Mouse (Mus musculus) myocyte (in vitro differentiated cells): ENCODE data around the gene Ubald2.

Source experiments
- CEBPB ChIP-seq: IDR thresholded peaks from 2 replicates; pipeline ENCODE4 v1.6.1; 2011; ENCODE audit warnings: mild to moderate bottlenecking, moderate library complexity; ENCODE audit not compliant: poor library complexity, insufficient read depth, severe bottlenecking
- E2F4 ChIP-seq: IDR thresholded peaks from one replicate; pipeline ENCODE4 v1.6.1; 2011; ENCODE audit warnings: mild to moderate bottlenecking, control low read depth, moderate library complexity; ENCODE audit not compliant: insufficient read depth
- MAX ChIP-seq: IDR thresholded peaks from one replicate; pipeline ENCODE4 v1.6.1; 2011; ENCODE audit warnings: low read depth, mild to moderate bottlenecking, control low read depth
- MYOG ChIP-seq, 3 experiments: IDR thresholded peaks; one replicate each; pipeline ENCODE4 v1.6.1; 2011; ENCODE audit warnings: control low read depth in 2 of 3, low read depth in 2 of 3, mild to moderate bottlenecking in 2 of 3; ENCODE audit not compliant: insufficient read length in 2 of 3, control insufficient read depth in 1 of 3, insufficient read depth in 1 of 3
- POLR2A ChIP-seq: IDR thresholded peaks from one replicate; pipeline ENCODE4 v1.6.1; 2011; ENCODE audit warnings: low read depth, mild to moderate bottlenecking, control low read depth, moderate library complexity; ENCODE audit not compliant: insufficient read length
- POLR2AphosphoS2 ChIP-seq: IDR thresholded peaks from one replicate; pipeline ENCODE4 v1.6.1; 2011; ENCODE audit warnings: low read depth, control low read depth; ENCODE audit not compliant: insufficient read length
- TCF12 ChIP-seq: IDR thresholded peaks from one replicate; pipeline ENCODE4 v1.6.1; 2011; ENCODE audit warnings: mild to moderate bottlenecking, control low read depth; ENCODE audit not compliant: poor library complexity, insufficient read depth, severe bottlenecking
- TCF3 ChIP-seq: IDR thresholded peaks from one replicate; pipeline ENCODE4 v1.6.1; 2011; ENCODE audit warnings: low read depth, control low read depth; ENCODE audit not compliant: insufficient read length
- USF1 ChIP-seq: IDR thresholded peaks from one replicate; pipeline ENCODE4 v1.6.1; 2011; ENCODE audit warnings: low read depth, mild to moderate bottlenecking, control low read depth, moderate library complexity

DNA sequence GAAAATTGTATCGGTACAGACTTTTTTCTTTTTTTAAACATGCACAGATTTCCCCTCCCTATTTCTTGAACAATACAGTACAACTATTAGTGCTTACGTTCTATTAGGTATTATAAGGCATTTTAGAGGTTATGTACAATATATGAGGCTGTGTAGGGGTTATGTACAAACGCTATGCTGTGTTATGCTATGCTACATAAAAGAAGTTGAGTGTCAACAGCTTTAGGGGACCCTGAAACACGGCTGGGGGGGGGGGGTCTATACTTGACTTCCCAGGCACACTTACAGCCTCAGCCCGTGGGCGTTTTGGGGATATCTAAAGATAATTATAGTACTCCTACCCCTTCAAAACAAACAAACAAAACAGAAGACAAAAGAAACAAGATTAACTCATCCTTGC is 1.8 kb upstream of the Ubald2 start:
- TF ChIP-seq POLR2A, result no peak
- no peak for TF ChIP-seq MAX
- TF ChIP-seq MYOG (IDR thresholded peaks at IDR 0.05; ENCODE audit: control insufficient read depth in 1 of 3, insufficient read depth in 1 of 3, insufficient read length in 2 of 3, low read depth in 2 of 3), result no peak
- no peak for TF ChIP-seq CEBPB
- TF ChIP-seq TCF12, result no peak
- TF ChIP-seq POLR2AphosphoS2, result no peak
- TF ChIP-seq USF1, result no peak
- TF ChIP-seq E2F4, result no peak
- TF ChIP-seq TCF3, result no peak
